Mouse (Mus musculus): ENCODE results near the gene 2900092C05Rik. TPM values are rescaled to one million over a fixed set of nuclear protein-coding genes. Genes with fewer than 3 reads are reported as not detected.

2900092C05Rik gene
- polyA plus RNA-seq, 1 experiment, result not detected

DNA sequence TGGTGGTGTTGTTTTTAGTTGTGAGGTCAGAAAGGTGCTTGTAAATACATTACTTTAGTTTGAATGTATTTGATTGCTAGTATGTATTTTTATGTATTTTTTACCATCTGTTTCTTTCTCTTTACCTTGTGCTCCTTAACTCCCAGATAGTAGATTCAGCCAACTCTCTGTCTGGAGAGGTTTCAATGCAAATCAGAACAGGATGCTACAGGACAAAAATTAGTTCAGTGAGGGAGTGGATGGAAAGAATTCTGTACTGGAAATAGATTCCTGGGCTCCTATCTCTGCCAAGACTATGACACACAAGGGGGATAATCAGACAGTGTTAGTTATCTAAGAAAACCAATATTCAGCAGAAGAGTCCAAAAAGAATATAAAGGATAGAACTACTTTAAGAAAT is 25.6 kb upstream of the 2900092C05Rik start:
- no peaks in the 10 kb centered on the region for H3K4me1 ChIP-seq (ENCODE audit: control insufficient read depth, insufficient read depth, low read length)
- TF ChIP-seq EP300 (IDR thresholded peaks at IDR 0.05; ENCODE audit: insufficient read depth, low read depth, low read length) (no peak), CTCF (IDR thresholded peaks at IDR 0.05; ENCODE audit: low read depth, low read length) (no peak), POLR2A (IDR thresholded peaks at IDR 0.05; ENCODE audit: insufficient read depth, low read length) (no peak)
- no peak overlapping the region for H3K4me3 ChIP-seq (ENCODE audit: low read depth, low read length)
- peaks cover 21% of the 10 kb centered on the region for H3K36me3 ChIP-seq (ENCODE audit: control insufficient read depth, insufficient read depth, low read length, poor library complexity, severe bottlenecking)
- H3K9me3 ChIP-seq (replicated peaks; ENCODE audit: control insufficient read depth, insufficient read depth, low read length, poor library complexity, severe bottlenecking), result peaks cover 6% of the 10 kb centered on the region
- H3K9ac ChIP-seq (ENCODE audit: low read depth, poor library complexity, severe bottlenecking), result no peak overlapping the region
- H3K27me3 ChIP-seq (ENCODE audit: control insufficient read depth, insufficient read depth, low read length, poor library complexity, severe bottlenecking), result no peaks in the 10 kb centered on the region
- no peak overlapping the region for H3K27ac ChIP-seq (ENCODE audit: insufficient read depth, low read length)

DNA sequence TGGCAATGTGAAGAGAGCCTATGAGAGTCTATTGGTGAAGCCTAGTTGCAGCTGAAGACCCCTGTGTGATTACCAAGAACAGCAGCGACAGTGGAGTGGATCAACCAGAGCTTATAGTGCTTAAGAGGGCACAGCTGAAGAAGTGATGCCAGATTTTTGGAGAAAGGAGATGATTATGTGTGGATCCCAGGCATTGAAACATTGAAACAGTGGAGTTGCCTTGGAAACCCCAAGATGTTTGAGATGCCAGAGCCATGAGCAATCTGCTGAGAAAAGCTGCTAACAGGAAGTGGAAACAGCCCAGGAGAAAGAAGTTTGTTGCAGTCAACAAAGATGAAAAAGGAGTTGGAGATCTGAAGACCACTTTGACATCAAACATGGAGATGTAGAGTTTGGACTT is 1.4 kb upstream of the 2900092C05Rik start:
- H3K9me3 ChIP-seq (replicated peaks; ENCODE audit: control insufficient read depth, insufficient read depth, low read length, poor library complexity, severe bottlenecking), result no peaks in the 10 kb centered on the region
- no peak overlapping the region for H3K4me3 ChIP-seq (ENCODE audit: low read depth, low read length)
- TF ChIP-seq CTCF (IDR thresholded peaks at IDR 0.05; ENCODE audit: low read depth, low read length) (no peak), EP300 (IDR thresholded peaks at IDR 0.05; ENCODE audit: insufficient read depth, low read depth, low read length) (no peak), POLR2A (IDR thresholded peaks at IDR 0.05; ENCODE audit: insufficient read depth, low read length) (no peak)
- H3K9ac ChIP-seq (ENCODE audit: low read depth, poor library complexity, severe bottlenecking), result no peak overlapping the region
- no peaks in the 10 kb centered on the region for H3K27me3 ChIP-seq (ENCODE audit: control insufficient read depth, insufficient read depth, low read length, poor library complexity, severe bottlenecking)
- no peaks in the 10 kb centered on the region for H3K36me3 ChIP-seq (ENCODE audit: control insufficient read depth, insufficient read depth, low read length, poor library complexity, severe bottlenecking)
- H3K4me1 ChIP-seq (ENCODE audit: control insufficient read depth, insufficient read depth, low read length), result no peaks in the 10 kb centered on the region
- H3K27ac ChIP-seq (ENCODE audit: insufficient read depth, low read length), result no peak overlapping the region

Other genes with a start within 250 kb of the 2900092C05Rik start
- gene Vmn1r81, start 244.2 kb upstream of the 2900092C05Rik start, polyA plus RNA-seq (2011; ENCODE audit: insufficient read depth, insufficient read length, low read depth, missing spikeins), result 0.05 and 0.12 TPM in 2 replicates
- not detected in 2 replicates for gene Vmn1r82, start 212.1 kb upstream of the 2900092C05Rik start, polyA plus RNA-seq (2011; ENCODE audit: insufficient read depth, insufficient read length, low read depth, missing spikeins)
- not detected in 2 replicates for gene Vmn1r83, start 183.0 kb upstream of the 2900092C05Rik start, polyA plus RNA-seq (2011; ENCODE audit: insufficient read depth, insufficient read length, low read depth, missing spikeins)
- gene Vmn1r84, start 143.2 kb upstream of the 2900092C05Rik start, polyA plus RNA-seq (2011; ENCODE audit: insufficient read depth, insufficient read length, low read depth, missing spikeins), result not detected in 2 replicates
- 2.4 and 2.5 TPM in 2 replicates for gene Zfp551, start 89.8 kb upstream of the 2900092C05Rik start, polyA plus RNA-seq (2011; ENCODE audit: insufficient read depth, insufficient read length, low read depth, missing spikeins)
- gene Zfp606, start 34.2 kb upstream of the 2900092C05Rik start, polyA plus RNA-seq (2011; ENCODE audit: insufficient read depth, insufficient read length, low read depth, missing spikeins), result 14.0 and 15.2 TPM in 2 replicates
- gene Vmn2r53, start 96.3 kb downstream of the 2900092C05Rik start, polyA plus RNA-seq (2011; ENCODE audit: insufficient read depth, insufficient read length, low read depth, missing spikeins), result 0.03 and 0.05 TPM in 2 replicates
- gene Vmn2r54, start 127.8 kb downstream of the 2900092C05Rik start, polyA plus RNA-seq (2011; ENCODE audit: insufficient read depth, insufficient read length, low read depth, missing spikeins), result not detected in 2 replicates
- gene Vmn2r55, start 172.5 kb downstream of the 2900092C05Rik start, polyA plus RNA-seq (2011; ENCODE audit: insufficient read depth, insufficient read length, low read depth, missing spikeins), result not detected in 2 replicates
- gene Vmn2r56, start 222.5 kb downstream of the 2900092C05Rik start, polyA plus RNA-seq (2011; ENCODE audit: insufficient read depth, insufficient read length, low read depth, missing spikeins), result 0.07 TPM in 1 of 2 replicates, not detected in the other

All from ES-Bruce4 (cell line).